Mouse (Mus musculus) lung, adult 2 months (tissue): ENCODE measurements around the gene Ffar2. TPM values are rescaled to one million over a fixed set of nuclear protein-coding genes. Genes with fewer than 3 reads are reported as not detected.

ENCODE experiments used
- DNase-seq: peaks from one replicate; pipeline ENCODE4 v3.0.0; 2022
- H3K4me1 ChIP-seq: fragments of 200-500 bp; 2 replicates; pipeline ENCODE4 v1.6.1; 2011; ENCODE audit warnings: low read length; ENCODE audit not compliant: control insufficient read depth, insufficient read depth
- H3K4me3 ChIP-seq: fragments of 200-500 bp; replicated peaks from 2 replicates; pipeline ENCODE3; 2011; ENCODE audit warnings: low read depth, mild to moderate bottlenecking, control low read depth, low read length; ENCODE audit errors: extremely low read depth
- CTCF ChIP-seq: fragments of 200-500 bp; IDR thresholded peaks from 2 replicates; pipeline ENCODE4 v1.5.1; 2011; ENCODE audit warnings: mild to moderate bottlenecking, low read length, control low read depth; ENCODE audit not compliant: insufficient read depth
- POLR2A ChIP-seq: fragments of 200-500 bp; IDR thresholded peaks from 2 replicates; pipeline ENCODE4 v1.6.1; 2011; ENCODE audit warnings: low read depth, mild to moderate bottlenecking, control low read depth, low read length, borderline replicate concordance; ENCODE audit errors: extremely low read depth
- WGBS: fragments of 180-500 bp; shearing (Covaris S2); methylation state at CpG from one replicate; pipeline ENCODE4 v1.1.7; 2018; 5-methylcytosine and 5-hydroxymethylcytosine counted together
- polyA plus RNA-seq: library from polyadenylated mRNA; depleted of rRNA; stranded (reverse); fragments of >200 nt; gene quantifications from 2 replicates; pipeline ENCODE4 v1.2.3, GENCODE M21; 2012; rRNA removed

The Ffar2 gene
- polyA plus RNA-seq, 1 experiment, result 3.0 TPM

- DNase-seq, result no peak
- no peaks in the 10 kb centered on the region for H3K4me1 ChIP-seq
- H3K4me3 ChIP-seq, result no peak overlapping the region
- no peak for TF ChIP-seq POLR2A
- peak; percentile 48 for TF ChIP-seq CTCF
- WGBS, result 66% methylated on average over 4 of the region's 4 CpGs
These were observed 41.8 kb downstream of the Ffar2 start for GRCm38 (mm10) chr7:30781792-30782191.

GRCm38 (mm10) chr7:30777911-30778310 is 45.7 kb downstream of the Ffar2 start:
- 54% methylated on average over 1 of the region's 1 CpGs for WGBS
- no peak for TF ChIP-seq CTCF
- TF ChIP-seq POLR2A, result no peak

GRCm38 (mm10) chr7:30777081-30777579 is 46.4 kb downstream of the Ffar2 start:
- no peak for DNase-seq
- no peak for TF ChIP-seq POLR2A
- TF ChIP-seq CTCF, result no peak
- Histone ChIP-seq H3K4me1 (no peaks in the 10 kb centered on the region), H3K4me3 (no peak overlapping the region)
- WGBS, result 50% methylated on average over 7 of the region's 7 CpGs

More at GRCm38 (mm10) chr7:30777911-30778310, 45.7 kb downstream of the Ffar2 start:
- Histone ChIP-seq H3K4me3 (no peak overlapping the region), H3K4me1 (no peaks in the 10 kb centered on the region)
- DNase-seq, result no peak

GRCm38 (mm10) chr7:30776104-30776503 is 47.5 kb downstream of the Ffar2 start:
- 70% methylated on average over 9 of the region's 9 CpGs for WGBS
- Histone ChIP-seq H3K4me3 (no peak overlapping the region), H3K4me1 (no peaks in the 10 kb centered on the region)
- no peak for TF ChIP-seq CTCF
- TF ChIP-seq POLR2A, result no peak
- peak; percentile 13 for DNase-seq

GRCm38 (mm10) chr7:30769236-30769635 is 54.3 kb downstream of the Ffar2 start:
- 31% methylated on average over 9 of the region's 9 CpGs for WGBS
- H3K4me1 ChIP-seq, result no peaks in the 10 kb centered on the region
- DNase-seq, result no peak
- H3K4me3 ChIP-seq, result no peak overlapping the region
- no peak for TF ChIP-seq CTCF
- no peak for TF ChIP-seq POLR2A

Other genes starting within 250 kb of the Ffar2 start
- 49.9 and 58.6 TPM in 2 replicates for gene Kmt2b, start 235.0 kb downstream of the Ffar2 start, polyA plus RNA-seq
- 5.1 and 5.7 TPM in 2 replicates for gene Zbtb32, start 224.9 kb downstream of the Ffar2 start, polyA plus RNA-seq
- gene Upk1a, start 210.9 kb downstream of the Ffar2 start, polyA plus RNA-seq, result 8.5 and 8.6 TPM in 2 replicates
- gene Cox6b1, start 197.6 kb downstream of the Ffar2 start, polyA plus RNA-seq, result 183 and 273 TPM in 2 replicates
- gene Etv2, start 187.9 kb downstream of the Ffar2 start, polyA plus RNA-seq, result not detected in 2 replicates
- gene Rbm42, start 173.5 kb downstream of the Ffar2 start, polyA plus RNA-seq, result 78.0 and 79.7 TPM in 2 replicates
- 9.9 and 13.0 TPM in 2 replicates for gene Haus5, start 158.8 kb downstream of the Ffar2 start, polyA plus RNA-seq
- not detected in 2 replicates for gene Pmis2, start 152.2 kb downstream of the Ffar2 start, polyA plus RNA-seq
- gene 2200002J24Rik, start 124.8 kb downstream of the Ffar2 start, polyA plus RNA-seq, result not detected in 2 replicates
- gene Atp4a, start 111.6 kb downstream of the Ffar2 start, polyA plus RNA-seq, result not detected in 2 replicates
- 122 and 154 TPM in 2 replicates for gene Tmem147, start 94.2 kb downstream of the Ffar2 start, polyA plus RNA-seq
- gene Gapdhs, start 80.1 kb downstream of the Ffar2 start, polyA plus RNA-seq, result 0.27 and 0.40 TPM in 2 replicates
- gene Sbsn, start 72.3 kb downstream of the Ffar2 start, polyA plus RNA-seq, result 3.8 and 60.4 TPM in 2 replicates
- gene Dmkn, start 60.0 kb downstream of the Ffar2 start, polyA plus RNA-seq, result 43.8 and 486 TPM in 2 replicates
- gene Krtdap, start 35.9 kb downstream of the Ffar2 start, polyA plus RNA-seq, result 307 TPM in 1 of 2 replicates, not detected in the other
- not detected in 2 replicates for gene Ffar3, start 32.4 kb upstream of the Ffar2 start, polyA plus RNA-seq
- 0.78 and 1.3 TPM in 2 replicates for gene Ffar1, start 37.8 kb upstream of the Ffar2 start, polyA plus RNA-seq
- 14.4 and 19.3 TPM in 2 replicates for gene Cd22, start 56.6 kb upstream of the Ffar2 start, polyA plus RNA-seq
- gene Mag, start 91.1 kb upstream of the Ffar2 start, polyA plus RNA-seq, result 3.3 and 3.7 TPM in 2 replicates
- gene Hamp2, start 100.9 kb upstream of the Ffar2 start, polyA plus RNA-seq, result 0.75 TPM in 1 of 2 replicates, not detected in the other
- 34.5 and 45.7 TPM in 2 replicates for gene Hamp, start 120.3 kb upstream of the Ffar2 start, polyA plus RNA-seq
- gene Usf2, start 133.0 kb upstream of the Ffar2 start, polyA plus RNA-seq, result 122 and 190 TPM in 2 replicates
- 93.0 and 116 TPM in 2 replicates for gene Lsr, start 149.7 kb upstream of the Ffar2 start, polyA plus RNA-seq
- gene Fam187b, start 150.0 kb upstream of the Ffar2 start, polyA plus RNA-seq, result 5.7 and 7.2 TPM in 2 replicates
- 156 and 178 TPM in 2 replicates for gene Fxyd5, start 218.7 kb upstream of the Ffar2 start, polyA plus RNA-seq
- 7.5 and 10.6 TPM in 2 replicates for gene Fxyd7, start 227.7 kb upstream of the Ffar2 start, polyA plus RNA-seq
- gene Fxyd1, start 233.4 kb upstream of the Ffar2 start, polyA plus RNA-seq, result 330 and 336 TPM in 2 replicates
- gene Lgi4, start 235.6 kb upstream of the Ffar2 start, polyA plus RNA-seq, result 6.8 TPM in 2 replicates